Mouse (Mus musculus) heart, adult 2 months (tissue): ENCODE measurements at regions not wholly inside any gene's neighbourhood (a gene's known extent, or its start where the extent isn't known, plus 50 kb on each side); places are given as distances from the start of the nearest gene placed in this dataset.

Experiments
- DNase-seq, 2 experiments: peaks; one replicate each; pipeline ENCODE4 v3.0.0; 2021
- H3K27ac ChIP-seq: fragments of 200-600 bp; 2 replicates; pipeline ENCODE4 v1.8.1; 2022
- H3K27me3 ChIP-seq: fragments of 200-500 bp; 2 replicates; pipeline ENCODE4 v1.6.1; 2012; ENCODE audit warnings: mild to moderate bottlenecking, low read length, inconsistent platforms, mixed read lengths; ENCODE audit not compliant: control insufficient read depth, insufficient read depth
- H3K36me3 ChIP-seq: fragments of 200-500 bp; 2 replicates; pipeline ENCODE4 v1.6.1; 2012; ENCODE audit warnings: low read length, inconsistent platforms; ENCODE audit not compliant: control insufficient read depth, insufficient read depth
- H3K4me1 ChIP-seq: fragments of 200-500 bp; 2 replicates; pipeline ENCODE4 v1.6.1; 2011; ENCODE audit warnings: low read length; ENCODE audit not compliant: control insufficient read depth, insufficient read depth
- H3K4me3 ChIP-seq: fragments of 200-600 bp; 2 replicates; pipeline ENCODE4 v1.8.1; 2022
- H3K79me2 ChIP-seq: fragments of 200-500 bp; replicated peaks from 2 replicates; pipeline ENCODE4 v1.6.1; 2012; ENCODE audit warnings: mild to moderate bottlenecking, inconsistent platforms, low read length, moderate library complexity, mixed read lengths; ENCODE audit not compliant: control insufficient read depth, insufficient read depth
- H3K9ac ChIP-seq: fragments of 200-500 bp; 2 replicates; pipeline ENCODE4 v1.6.1; 2012; ENCODE audit warnings: low read depth, mild to moderate bottlenecking, control low read depth, inconsistent platforms, low read length, mixed read lengths
- CTCF ChIP-seq: fragments of 200-600 bp; IDR thresholded peaks from 2 replicates; pipeline ENCODE4 v1.8.1; 2022; ENCODE audit warnings: antibody characterized with exemption, mild to moderate bottlenecking, moderate library complexity
- EP300 ChIP-seq: fragments of 200-500 bp; IDR thresholded peaks from 2 replicates; pipeline ENCODE4 v1.6.1; 2011; ENCODE audit warnings: low read depth, low read length, control low read depth; ENCODE audit not compliant: insufficient read depth
- POLR2A ChIP-seq: fragments of 200-500 bp; IDR thresholded peaks from 2 replicates; pipeline ENCODE4 v1.6.1; 2011; ENCODE audit warnings: mild to moderate bottlenecking, low read depth, low read length, control low read depth; ENCODE audit not compliant: insufficient read depth
- WGBS: fragments of 180-500 bp; shearing (Covaris S2); methylation state at CpG from one replicate; pipeline ENCODE4 v1.1.7; 2018; 5-methylcytosine and 5-hydroxymethylcytosine counted together
- intact Hi-C: fragments of 180-260 bp; cut with DNase I; formaldehyde crosslinking; loops from one replicate; pipeline ENCODE4 v1.15.1; 2025

DNA sequence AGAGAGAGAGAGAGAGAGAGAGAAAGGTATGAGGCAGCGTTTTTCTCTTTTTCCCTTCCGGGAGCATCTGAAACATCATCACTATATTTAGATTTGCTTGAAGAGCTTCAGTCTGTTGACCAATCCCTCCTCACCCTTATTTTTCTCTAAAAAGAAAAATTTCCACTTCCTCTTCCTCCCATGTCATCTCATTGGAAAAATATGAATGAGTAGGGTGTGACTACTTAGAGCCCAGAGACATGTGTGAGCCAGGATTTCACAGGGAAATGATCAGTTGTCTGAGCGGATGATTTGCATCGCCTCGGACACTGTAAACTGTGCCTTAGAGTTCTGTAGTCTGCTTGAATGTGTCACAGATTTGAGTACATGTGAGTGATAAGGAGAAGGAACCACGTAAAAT is 111.3 kb upstream of the Ptger4 start:
- no peaks in the 10 kb centered on the region for H3K79me2 ChIP-seq
- WGBS: 69% methylated on average over 6 of the region's 6 CpGs
- intact Hi-C loops: no loop called here
- H3K9ac ChIP-seq: no peak overlapping the region
- H3K4me1 ChIP-seq: no peaks in the 10 kb centered on the region
- no peak overlapping the region for H3K27ac ChIP-seq
- TF ChIP-seq EP300: no peak
- no peak for TF ChIP-seq CTCF
- no peak for TF ChIP-seq POLR2A
- no peaks in the 10 kb centered on the region for H3K27me3 ChIP-seq
- H3K36me3 ChIP-seq: no peaks in the 10 kb centered on the region
- no peak overlapping the region for H3K4me3 ChIP-seq
- no peak for DNase-seq

DNA sequence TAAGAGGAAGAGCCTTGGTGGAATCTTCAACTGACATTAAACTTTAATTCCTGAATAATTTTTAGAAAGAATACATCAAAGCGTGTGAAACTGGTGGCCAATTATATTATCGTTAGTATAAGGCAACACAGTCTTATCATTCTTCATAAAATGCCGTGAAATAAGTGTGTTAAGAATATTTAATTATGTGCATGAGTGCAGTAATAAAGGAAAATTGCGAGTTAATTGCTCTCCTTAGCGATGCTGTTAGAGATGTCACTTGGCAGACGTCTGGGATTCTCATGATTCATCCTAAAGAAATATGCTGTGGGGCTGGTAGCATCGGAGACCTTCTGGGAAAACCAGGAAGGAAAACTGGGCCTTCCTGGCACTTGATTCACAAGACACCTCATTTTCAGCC is 110.3 kb upstream of the Ptger4 start:
- TF ChIP-seq EP300: no peak
- TF ChIP-seq POLR2A: no peak
- no peak for TF ChIP-seq CTCF
- H3K79me2 ChIP-seq: no peaks in the 10 kb centered on the region
- H3K27ac ChIP-seq: no peak overlapping the region
- 74% methylated on average over 7 of the region's 7 CpGs for WGBS
- intact Hi-C loops: no loop called here
- H3K9ac ChIP-seq: no peak overlapping the region
- H3K36me3 ChIP-seq: no peaks in the 10 kb centered on the region
- no peak for DNase-seq
- no peaks in the 10 kb centered on the region for H3K4me1 ChIP-seq
- H3K27me3 ChIP-seq: no peaks in the 10 kb centered on the region
- no peak overlapping the region for H3K4me3 ChIP-seq

DNA sequence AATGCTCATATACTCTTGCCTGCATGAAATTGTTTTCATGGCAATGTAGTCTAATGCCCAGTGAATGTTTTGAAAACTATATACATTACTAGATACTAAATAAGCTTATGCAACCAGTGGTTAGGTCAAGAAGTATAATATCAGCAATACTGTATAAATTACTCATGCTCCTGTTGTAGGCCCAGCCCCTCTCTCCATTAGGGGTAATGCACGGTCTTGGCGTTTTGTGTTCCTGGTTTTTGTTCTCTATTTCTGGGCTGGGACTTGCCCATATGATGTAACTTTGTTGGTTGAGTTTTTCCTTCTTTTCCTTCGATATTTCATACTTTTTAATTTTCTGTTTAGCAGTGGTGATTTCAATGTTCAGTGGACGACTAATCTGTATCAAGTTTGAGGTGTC is 104.9 kb upstream of the Ptger4 start:
- no peak overlapping the region for H3K9ac ChIP-seq
- WGBS: 73% methylated on average over 4 of the region's 4 CpGs
- H3K36me3 ChIP-seq: no peaks in the 10 kb centered on the region
- DNase-seq: no peak
- H3K4me3 ChIP-seq: no peak overlapping the region
- intact Hi-C loops: no loop called here
- no peaks in the 10 kb centered on the region for H3K79me2 ChIP-seq
- H3K27me3 ChIP-seq: no peaks in the 10 kb centered on the region
- H3K4me1 ChIP-seq: no peaks in the 10 kb centered on the region; the same call in 1 of the 2 replicates
- no peak for TF ChIP-seq EP300
- no peak for TF ChIP-seq POLR2A
- TF ChIP-seq CTCF: no peak
- no peak overlapping the region for H3K27ac ChIP-seq

DNA sequence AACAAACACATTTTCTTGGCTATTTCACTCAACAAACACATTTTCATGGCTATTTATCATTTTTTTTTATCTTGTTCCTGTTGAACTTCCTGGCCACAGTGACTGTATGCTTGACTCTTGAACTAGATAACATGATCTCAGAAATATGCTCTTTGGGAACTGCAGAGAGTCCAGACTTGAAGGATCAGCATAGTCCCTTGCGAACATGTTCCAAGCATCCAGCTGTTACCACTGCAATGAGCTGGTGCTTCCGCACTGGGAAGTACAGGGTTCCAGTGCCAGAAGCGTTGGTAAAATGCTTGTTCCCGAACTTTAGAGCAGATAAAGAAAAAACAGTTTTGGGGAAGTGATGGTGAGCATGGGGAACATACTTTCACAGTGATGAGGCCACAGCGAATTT is 103.7 kb upstream of the Ptger4 start:
- no peak overlapping the region for H3K27ac ChIP-seq
- DNase-seq: peak; percentile 35 to 52
- H3K79me2 ChIP-seq: no peaks in the 10 kb centered on the region
- 58% methylated on average over 5 of the region's 5 CpGs for WGBS
- no peaks in the 10 kb centered on the region for H3K27me3 ChIP-seq
- TF ChIP-seq EP300 (0 out of 2 replicates have a peak, but pooled peaks have one; percentile 16), POLR2A (no peak), CTCF (no peak)
- no peak overlapping the region for H3K9ac ChIP-seq
- no peaks in the 10 kb centered on the region for H3K36me3 ChIP-seq
- H3K4me1 ChIP-seq: no peaks in the 10 kb centered on the region; the same call in 1 of the 2 replicates
- H3K4me3 ChIP-seq: no peak overlapping the region
- intact Hi-C loops: no loop called here

DNA sequence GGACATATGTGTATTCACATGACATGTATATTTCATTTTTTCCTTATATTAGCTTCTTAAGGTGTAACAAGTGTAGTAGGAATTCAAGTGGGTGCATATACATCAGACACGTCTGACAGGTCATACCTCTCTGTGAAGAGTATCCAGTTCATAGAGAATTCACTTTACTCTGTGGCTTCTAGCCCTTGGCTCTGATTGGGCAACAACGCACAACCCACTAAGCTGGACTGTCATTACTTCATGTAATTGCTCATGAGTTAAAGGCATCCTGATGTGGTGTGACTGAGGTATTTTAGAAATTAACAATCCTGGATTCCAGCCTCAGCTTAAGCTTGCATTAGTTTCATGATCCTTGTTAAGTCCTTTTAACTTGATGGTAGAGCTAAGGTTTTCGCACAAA is 103.0 kb upstream of the Ptger4 start:
- Histone ChIP-seq H3K4me1 (no peaks in the 10 kb centered on the region; the same call in 1 of the 2 replicates), H3K36me3 (no peaks in the 10 kb centered on the region), H3K27me3 (no peaks in the 10 kb centered on the region), H3K79me2 (no peaks in the 10 kb centered on the region), H3K27ac (no peak overlapping the region), H3K4me3 (no peak overlapping the region), H3K9ac (no peak overlapping the region)
- 95% methylated on average over 3 of the region's 3 CpGs for WGBS
- intact Hi-C loops: no loop called here
- no peak for DNase-seq
- no peak for TF ChIP-seq POLR2A
- no peak for TF ChIP-seq EP300
- no peak for TF ChIP-seq CTCF

DNA sequence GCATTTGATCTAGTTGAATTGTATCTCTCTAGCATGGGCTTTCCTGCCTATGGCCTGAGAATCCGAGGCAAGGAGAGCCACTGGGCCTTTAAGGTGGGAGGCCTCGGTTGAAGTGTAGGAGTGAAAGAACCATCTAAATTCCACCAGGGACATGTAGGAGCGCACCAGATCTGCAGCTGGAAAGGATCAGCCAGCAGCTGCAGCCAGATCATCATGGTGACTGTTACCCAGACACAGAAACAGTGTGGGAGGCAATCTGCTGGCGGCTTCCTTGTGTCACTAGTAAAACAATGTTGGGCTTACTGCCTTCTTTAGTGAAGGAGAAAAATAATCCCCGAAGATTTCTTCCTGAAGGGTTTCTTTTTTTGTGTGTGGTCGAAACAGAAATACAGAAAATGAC is 99.8 kb upstream of the Ptger4 start:
- no peaks in the 10 kb centered on the region for H3K27me3 ChIP-seq
- no peaks in the 10 kb centered on the region; the same call in 1 of the 2 replicates for H3K4me1 ChIP-seq
- no peak overlapping the region for H3K4me3 ChIP-seq
- intact Hi-C loops: no loop called here
- TF ChIP-seq EP300: 0 out of 2 replicates have a peak, but pooled peaks have one; percentile 39
- no peak for TF ChIP-seq POLR2A
- no peak for TF ChIP-seq CTCF
- H3K9ac ChIP-seq: no peak overlapping the region
- no peaks in the 10 kb centered on the region for H3K36me3 ChIP-seq
- 36% methylated on average over 6 of the region's 6 CpGs for WGBS
- H3K27ac ChIP-seq: no peak overlapping the region
- DNase-seq: peak; percentile 51 to 69
- no peaks in the 10 kb centered on the region for H3K79me2 ChIP-seq
